Mouse (Mus musculus): ENCODE measurements around the gene Ciao2b.
"Not testable (repeated sequence)": the region's sequence is repeated elsewhere in the genome, so short reads cannot be mapped to it uniquely, and the experiment has no call there.

Ciao2b gene

DNA sequence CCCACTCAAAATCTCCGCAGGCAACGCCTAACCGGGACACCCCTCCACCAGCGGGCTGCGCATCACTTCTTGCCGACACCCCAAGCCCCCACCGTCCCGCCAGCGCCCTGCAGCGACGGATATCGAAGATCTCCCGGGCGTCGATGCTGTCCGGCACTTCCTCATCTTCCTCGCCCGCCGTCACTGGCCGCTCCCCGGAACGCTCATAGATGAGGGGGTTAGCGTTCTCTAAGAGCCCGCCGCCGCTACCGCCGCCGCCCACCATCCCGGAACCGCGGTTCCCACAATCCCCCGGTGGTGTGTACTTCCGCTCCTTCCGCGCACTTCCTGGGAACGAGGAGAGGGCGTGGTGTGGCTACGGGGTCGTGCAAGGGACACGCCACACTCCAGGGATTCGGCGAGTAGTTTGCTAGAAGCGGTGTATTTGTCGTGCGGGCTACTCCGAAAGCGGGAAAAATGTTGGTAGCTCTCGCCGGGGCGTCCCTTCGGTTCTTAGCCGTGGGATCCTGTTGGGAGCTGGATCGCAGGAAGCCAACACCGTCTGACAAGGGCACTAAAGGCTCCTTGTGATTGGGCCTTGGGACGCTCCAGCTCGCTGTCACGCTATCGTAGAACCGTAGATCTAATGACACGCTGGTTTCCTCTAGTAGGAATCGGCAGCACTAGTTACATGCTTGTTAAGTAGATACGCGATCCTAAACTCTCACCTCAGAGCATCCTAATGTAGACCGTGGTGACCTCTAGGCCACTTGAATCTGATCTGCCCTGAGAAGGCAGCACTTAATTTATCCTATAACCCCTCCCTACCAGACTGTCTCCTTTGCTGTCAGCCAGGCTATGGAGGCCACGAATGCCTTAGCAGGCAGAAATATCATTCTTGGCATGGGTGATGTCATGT lies at the start of gene Ciao2b:
Gene Ciao2b (minus strand): TSS at position 540 of the 898 bp plus-strand sequence.
- DNase-seq, result peak; percentile 89 to 91

DNA sequence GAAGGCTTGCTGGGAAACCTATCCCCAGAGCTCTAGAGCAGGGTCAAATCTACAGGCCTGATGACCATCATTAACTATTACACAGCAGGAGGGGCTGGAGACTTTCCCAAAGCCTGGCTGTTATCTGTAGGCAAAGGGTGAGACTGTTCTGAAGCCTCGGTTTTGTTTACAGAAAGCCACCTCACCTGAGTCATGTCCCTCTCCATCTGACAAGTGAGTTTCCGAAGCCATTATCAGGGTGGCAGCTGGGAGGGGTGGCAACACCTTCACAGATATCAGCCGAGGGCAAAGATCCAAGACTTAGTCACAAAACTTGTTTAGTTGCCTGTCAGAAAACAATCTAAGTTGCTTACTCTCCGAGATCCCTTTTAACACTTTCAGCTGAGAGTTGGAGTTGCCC lies 46.7 kb upstream of the Ciao2b start:
- no peak for DNase-seq

DNA sequence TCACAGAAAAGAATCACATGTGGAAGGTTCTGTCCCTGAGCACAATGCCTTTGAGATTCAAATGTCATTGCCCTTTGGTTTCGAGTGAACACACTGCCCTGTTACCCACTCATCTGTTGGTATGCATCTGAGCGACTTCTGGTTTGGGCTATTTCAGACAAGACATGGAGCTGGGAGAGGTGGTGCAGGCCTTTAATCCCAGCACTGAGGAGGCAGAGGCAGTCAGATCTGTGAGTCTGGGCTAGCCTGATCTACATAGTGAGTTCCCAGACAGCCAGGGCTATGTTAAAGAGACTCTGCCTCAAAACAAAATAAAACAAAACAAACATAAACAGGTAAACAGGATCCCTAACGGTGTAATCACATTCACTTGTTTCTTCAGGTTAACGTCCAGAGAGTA lies 13.8 kb upstream of the Ciao2b start:
- DNase-seq, result no peak

DNA sequence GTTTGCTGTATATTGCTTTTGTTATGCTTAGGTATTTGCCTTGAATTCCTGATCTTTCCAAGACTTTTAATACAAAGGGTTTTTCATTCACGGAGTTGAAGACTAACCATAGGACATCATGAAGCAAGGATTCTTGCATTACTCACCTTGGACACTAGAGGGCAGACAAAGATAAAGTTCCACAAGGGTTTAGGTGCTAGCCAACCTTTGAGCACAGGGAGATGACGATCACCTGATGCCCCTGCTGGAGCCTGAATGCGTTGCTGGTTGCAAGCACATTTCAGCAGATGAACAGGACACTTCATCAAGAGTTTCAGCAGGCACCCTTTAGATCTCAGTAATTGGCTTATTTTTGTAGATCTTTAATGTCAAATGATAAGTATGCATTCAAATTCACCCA lies 13.2 kb upstream of the Ciao2b start:
- peak; percentile 90 to 91 for DNase-seq

DNA sequence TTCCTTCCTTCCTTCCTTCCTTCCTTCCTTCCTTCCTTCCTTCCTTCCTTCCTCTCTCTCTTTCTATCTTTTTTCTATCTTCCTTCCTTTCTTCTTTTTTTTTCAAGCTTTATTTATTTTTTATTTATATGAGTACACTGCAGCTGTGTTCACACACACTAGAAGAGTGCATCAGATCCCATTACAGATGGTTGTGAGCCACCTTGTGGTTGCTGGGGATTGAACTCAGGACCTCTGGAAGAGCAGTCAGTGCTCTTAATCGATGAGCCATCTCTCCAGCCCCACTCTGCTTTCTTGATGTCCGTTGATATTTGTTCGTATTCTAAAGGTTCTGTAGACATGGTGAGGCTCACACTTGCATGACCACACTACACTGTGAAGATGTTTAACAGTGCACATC lies 2.4 kb upstream of the Ciao2b start:
- DNase-seq, result not testable (repeated sequence)

DNA sequence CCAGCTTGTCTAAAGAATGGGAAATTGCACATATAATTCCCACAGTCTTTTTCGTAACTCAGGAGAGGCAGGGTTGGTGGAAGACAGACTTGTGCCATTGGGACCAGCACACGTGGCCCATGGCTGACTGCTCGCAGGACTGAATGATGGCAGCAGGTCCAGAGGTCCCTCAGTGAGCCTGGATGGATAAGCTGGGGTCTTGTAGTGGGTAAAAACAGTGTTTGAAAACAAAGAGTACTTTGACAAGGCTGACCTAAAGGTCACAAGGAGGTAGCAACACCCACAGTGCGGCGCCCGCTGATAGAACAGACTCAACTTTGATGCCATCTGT lies 524 bp upstream of the Ciao2b start:
- DNase-seq, result no peak

DNA sequence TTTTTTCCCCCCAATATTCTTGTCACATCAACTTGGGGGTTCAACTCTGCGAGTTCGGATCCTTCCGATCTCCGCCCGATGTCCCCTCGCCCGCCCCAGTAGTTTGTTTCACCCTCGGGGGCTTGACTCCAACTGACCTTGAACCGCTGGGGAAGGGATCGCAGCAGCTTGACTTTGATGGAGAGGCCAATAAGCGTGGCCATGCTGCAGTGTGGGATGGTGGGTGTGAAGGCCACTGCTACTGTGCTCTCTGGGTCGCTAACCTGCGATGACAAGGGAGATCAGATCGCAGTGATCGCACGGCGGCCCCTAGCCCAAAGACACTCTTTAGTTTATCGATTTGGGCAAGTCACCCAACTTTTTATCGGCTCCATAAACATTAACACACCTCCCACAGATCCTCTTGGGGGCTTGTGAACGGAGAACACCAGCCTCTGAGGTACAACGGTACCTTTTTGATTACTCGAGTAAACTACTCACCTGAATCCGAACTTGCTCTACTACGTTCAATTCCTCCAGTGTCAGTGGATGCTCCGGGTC lies 864 bp downstream of the Ciao2b start:
- no peak for DNase-seq

DNA sequence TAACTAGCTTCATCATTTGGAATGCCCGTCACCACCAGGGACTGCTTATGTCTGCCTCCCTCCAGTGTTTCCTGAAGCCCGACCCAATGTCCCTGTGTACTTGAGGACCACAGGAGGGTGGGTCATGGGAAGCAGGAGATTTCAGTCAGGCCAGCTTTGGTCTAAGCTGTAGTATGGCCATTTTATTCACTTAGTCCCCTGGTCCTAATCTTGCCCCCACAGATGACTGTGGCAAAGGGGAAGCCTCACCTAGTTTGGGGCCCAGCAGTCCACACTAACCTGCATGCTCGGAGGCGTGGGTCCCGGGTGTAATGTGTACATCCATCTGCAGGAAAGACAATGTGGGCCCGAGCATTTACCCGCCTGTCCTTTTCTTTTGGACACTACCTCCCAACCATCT lies 1.5 kb downstream of the Ciao2b start:
- no peak for DNase-seq

DNA sequence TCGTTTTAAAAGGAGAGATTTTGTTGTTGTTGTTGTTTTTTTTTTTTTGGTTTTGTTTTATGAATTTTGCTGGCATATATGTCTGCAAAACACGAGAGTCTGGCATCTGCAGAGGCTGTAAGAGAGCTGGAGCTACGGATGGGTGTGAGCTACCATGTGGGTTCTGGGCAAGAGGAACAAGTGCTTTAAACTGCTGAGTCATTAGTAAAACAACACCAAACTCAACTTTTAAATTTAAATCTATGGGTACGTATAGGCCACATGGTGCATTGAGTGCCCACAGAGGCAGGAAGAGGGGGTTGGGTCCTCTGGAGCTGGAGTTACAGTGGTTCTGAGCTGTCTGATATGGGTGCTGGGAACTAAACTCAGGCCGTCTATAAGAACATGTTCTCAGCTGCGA lies 3.8 kb downstream of the Ciao2b start:
- DNase-seq, result no peak

DNA sequence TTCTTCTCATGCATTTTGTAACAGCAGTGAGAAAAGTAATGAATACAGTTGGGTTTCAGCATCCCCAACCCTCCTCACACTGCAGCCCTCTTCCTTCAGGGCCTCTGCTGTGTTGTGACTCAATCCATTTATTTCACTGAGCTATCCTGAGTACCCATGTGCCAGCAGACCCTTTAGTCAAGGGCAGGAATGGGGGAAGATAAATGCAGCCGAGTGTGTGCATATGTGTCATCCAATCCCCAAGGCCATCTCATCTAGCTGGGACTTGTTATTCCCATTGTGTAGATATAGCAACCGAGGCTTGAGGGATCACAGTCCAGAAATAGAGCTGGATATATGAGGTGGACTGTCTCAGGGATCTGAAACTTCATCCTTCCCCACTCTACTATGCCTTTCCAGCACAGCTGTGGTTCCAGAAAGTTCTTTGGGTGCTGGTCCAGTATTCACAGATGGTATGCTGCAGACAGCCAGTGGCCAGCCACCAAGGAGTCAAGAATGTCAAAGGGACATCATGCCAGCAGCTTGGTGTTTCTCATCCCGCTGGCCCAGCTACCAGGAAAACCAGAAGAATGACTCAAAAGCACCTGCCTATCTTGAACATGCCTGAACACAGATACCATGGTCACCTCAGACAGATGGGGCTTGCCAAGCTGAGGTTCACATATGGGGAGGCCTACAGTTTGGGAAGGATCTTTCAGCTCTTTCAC lies 6.6 kb downstream of the Ciao2b start:
- no peak for DNase-seq

DNA sequence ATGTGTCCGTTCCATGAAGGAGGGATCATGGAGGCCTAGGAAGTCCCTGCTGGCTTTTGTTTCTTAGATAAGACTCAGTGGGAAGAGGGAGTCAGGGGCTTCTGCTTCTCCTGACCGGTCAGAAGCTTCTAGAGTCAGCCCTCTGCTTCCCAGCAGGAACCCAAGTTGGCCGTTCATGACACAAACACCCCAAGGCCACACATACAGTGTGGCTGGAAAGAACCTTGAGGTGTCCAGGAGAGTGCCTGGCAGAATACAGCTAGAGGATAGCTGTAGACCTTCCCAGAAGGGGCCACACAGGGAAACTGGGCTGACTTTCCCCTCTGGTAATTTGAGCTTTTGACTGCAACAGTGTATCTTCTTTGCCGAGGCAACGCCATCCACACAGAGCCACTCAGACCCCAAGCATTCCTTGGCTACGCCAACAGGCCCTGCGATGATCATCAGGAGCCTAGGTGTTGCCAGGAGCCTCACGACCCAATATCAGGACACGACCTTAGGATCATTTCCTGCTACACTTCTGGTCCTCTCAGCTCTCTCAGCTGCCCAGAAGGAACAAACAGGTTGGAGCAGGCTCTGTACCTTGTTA lies 8.5 kb downstream of the Ciao2b start:
- no peak for DNase-seq

DNA sequence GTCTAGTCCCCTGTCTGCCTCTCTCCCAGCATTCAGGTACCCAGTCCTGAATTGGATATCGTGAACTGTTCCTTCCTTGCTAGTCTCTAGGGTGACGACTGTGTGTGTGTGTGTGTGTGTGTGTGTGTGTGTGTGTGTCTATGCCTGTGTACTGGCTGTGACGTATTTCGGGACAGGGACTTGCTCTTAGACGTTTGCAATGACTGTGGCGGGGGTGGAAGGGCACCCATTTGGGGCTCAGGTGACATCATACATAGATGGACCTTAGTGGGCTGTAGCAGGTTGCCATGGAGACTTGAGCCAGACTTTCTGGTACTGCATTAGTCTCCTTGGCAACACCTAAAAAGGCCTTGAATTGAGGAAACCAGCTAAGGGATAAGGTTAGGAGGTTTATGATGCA lies 9.3 kb downstream of the Ciao2b start:
- no peak for DNase-seq

DNA sequence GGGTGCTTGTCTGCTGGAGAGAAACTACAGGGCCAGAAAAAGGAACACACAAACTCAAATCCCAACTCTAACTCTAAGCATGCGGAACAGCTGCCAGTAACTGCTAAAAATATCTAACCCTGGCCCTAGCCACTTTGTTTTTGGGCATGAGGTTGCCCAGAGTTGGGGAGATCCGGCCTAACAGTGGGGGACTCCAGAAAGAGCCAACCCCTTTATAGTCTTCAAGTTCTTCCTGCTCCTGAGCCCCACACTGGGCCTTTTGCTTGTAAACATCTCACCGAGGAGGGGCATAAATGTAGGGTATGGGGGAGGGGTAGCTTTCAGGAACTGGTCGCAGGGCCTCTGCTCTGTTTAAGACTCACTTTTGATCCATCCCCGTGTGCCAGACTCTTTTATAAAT lies 9.8 kb downstream of the Ciao2b start:
- DNase-seq, result no peak

DNA sequence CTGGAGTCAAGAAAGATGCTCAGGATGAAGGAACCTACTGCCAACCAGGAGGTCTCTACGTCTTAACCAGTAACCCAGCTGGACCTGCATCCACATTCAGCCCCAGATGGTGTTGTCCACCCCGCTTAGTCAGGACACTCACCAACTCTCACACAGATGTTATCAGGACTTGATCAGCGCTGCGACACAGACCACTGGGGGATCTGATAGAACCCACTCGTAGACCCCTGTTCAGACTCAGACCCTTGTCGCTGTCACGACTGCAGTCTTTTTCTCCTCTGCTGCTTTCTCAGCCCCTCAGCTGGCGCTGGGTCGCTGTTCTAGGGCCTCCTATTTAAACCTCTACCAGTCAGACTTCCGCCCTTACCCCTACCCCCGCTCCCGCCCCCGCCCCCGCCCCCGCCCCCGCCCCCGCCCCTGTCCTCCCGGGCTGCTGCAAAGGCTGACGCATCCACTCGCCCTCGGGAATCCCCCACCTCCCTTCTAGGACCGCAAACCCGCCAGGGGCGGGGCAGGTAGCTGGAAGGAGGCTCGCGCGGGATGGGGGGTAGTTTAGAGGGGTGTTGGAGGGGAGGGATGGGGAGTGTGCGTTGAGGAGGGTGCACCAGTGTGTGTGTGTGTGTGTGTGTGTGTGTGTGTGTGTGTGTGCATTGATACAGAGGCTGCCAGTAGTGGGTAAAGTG lies 10.6 kb downstream of the Ciao2b start, which contains the start of gene Rrad:
Gene Rrad (minus strand): TSS at position 347 of the 683 bp plus-strand sequence.
- DNase-seq, result no peak

DNA sequence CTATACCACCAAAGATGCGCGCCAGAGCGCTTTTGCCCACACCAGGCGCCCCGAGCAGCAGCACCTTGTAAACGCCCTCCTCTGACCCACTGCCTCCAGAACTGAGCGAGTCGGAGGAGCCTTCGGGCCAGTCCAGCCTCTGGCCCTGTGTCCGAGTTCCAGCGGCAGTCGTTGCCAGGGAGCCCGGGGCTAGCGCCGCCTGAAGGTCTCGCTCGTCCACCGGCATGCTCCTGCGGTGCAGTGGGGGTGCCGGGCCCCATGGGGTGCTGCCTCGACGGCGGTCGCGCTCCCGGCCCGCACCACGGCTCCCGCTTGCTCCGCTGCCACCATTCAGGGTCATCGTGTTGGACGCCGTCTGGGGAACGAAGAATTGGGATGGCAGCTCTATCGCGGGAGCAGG lies 11.2 kb downstream of the Ciao2b start:
- peak in 1 of 2 experiments; percentile 20 for DNase-seq

DNA sequence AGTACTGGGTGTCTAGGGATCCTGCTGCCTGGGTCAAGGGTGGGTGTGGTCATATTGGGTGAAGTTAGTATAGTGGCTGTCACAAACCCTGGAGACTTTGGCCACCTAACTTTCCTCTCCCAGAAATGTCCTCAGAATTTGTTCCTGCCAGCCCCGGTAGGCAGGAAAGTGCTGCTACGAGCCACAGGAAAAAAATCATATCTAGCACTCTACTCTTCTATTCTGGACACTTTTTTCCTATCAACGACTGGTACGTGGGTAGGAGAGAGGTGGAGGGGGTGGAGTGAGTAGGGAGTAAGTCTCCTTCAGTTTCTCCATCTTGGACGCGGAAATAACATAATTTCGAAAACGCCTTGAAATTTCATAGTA lies 11.7 kb downstream of the Ciao2b start:
- no peak for DNase-seq

DNA sequence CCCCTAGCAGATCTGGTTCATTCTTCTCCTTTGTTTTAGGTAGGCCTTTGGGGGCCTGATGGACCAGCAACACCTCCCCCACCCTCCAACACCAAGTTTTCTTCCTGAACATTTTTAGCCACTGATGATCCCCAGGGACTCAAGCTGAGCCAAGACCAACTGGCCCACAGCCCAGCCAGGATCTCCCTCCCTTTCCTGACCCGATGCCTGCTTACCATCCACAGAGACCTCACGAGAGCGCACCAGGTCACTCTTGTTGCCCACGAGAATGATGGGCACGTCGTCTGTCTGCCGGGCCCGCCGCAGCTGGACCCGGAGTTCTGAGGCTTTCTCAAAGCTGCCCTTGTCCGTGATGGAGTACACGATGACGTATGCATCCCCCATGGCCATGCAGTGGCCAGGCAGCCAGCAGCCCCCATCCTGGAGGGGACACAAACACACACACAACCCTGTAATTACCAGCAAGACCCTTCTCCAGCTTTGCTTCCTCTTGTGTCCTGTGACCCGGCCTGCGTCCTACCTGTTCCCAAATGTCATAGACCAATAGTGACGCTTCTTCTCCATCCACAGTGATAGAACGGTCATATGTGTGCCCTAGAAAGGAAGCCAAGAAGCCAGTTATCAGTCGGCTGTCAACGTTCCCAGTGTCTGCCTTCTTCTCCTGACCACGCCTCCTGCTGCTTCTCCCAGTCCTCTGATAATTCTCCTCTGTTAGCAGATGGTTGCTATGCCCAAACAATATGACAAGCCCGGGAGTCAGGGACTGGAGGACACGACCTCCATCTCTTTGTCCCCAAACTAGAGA lies 12.3 kb downstream of the Ciao2b start:
- DNase-seq, result peak; percentile 60 to 65

DNA sequence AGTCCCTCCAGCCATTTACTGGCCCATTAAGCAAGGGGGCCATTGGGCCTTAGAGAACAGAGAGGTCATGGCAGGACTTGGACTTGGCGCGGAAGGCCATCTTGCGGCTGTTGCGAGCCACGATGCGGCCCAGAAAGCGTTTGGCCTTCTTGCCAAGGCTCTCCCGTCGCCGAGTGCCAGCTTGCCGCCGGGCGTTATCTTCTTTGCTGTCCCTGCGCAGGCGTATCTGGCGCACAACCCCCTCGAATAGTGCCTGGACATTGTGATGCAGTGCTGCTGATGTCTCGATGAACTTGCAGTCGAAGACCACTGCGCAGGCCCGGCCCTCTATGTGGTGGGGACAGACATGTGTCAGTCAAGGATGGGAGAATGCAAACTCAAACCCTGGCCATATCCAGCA lies 13.4 kb downstream of the Ciao2b start:
- DNase-seq, result no peak

DNA sequence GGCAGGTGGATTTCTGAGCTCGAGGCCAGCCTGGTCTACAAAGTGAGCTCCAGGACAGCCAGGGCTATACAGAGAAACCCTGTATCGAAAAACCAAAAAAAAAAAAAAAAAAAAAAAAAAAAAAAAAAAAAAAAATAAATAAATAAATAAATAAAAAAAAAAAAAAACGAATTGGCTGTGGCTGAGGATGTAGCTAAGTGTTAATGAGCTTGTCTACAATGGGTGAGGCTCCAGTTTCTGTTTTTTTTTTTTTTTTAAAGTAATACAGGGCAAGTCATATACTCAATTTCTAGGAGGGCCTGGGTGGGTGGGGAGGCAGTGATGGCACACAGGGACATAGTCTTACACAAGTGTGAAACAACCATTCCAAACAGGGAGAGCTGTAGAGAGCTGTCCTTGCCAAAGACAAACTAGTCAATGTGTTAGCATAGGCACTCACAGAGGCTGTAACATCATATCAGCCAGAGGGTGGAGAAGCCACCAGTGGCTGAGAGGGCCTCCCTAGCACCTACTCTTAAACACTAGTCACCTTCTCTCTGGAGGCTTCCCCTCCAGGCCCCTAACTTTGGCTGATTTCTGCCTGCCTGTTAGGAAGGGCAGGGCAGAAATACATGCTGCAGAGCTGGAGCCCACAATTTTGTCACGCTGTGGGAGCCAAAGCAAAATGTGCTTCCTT lies 14.6 kb downstream of the Ciao2b start:
- DNase-seq, result no peak

DNA sequence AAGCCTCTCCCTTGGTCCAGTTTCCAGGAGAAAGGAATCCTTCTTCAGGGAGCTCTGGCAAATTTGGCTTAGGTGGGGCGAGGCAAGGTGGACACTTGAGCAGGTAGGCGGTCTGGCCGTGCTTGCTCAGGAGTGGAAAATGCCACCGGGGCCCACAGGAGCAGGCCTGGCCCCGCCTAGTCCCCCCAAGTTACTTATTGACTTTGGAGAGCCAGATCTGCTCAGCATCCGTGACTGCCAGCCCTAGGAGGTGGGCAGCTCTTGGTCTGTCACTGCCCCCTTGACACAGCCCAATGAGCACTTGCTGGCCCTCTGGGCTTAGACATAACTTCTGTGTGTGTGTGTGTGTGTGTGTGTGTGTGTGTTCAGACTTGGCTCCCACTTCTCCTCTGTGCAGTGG lies 17.6 kb downstream of the Ciao2b start, which contains the start of gene Cdh16:
Gene Cdh16 (minus strand): TSS at position 236 of the 400 bp plus-strand sequence.
- DNase-seq, result no peak

DNA sequence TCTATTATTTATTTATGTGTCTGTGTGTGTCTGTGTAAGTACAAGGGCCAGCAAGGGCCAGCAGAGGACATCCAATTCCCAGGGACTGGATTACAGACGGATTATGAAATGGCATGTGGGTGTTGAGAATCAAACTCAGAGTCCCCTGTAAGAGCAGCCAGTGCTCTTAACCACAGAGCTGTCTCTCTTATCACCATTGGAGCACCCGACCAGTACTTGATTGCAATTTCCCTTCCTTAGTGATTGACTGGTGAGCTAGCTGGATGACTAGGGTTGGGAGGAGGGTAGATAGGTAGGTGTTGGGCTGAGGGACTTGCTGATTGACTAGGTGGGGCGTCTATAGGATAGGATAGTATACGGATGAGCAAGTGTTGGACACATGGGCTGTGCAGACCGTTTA lies 21.0 kb downstream of the Ciao2b start:
- DNase-seq, result no peak
